In genomic region chr1:42033786-42034185, GRCm38 (mm10) we compare ENCODE assay signal across 15 mouse cellular contexts.
DNase-seq lines count a peak whose midpoint lies in the region.
"Had no signal": no experiment of that assay in that cellular context is flagged by ENCODE, and none has a peak within 500 bp of the region (broad histone marks: within the 10 kb centered on the region; RNA-seq: fewer than 3 reads in every experiment).

No protein-coding gene starts in this region.

- DNase-seq in cerebellum, postnatal 10 days, result peak; percentile 56 to 68
- DNase-seq in cerebellum, adult 8-10 months, result no peak
- DNase-seq in cerebellum, postnatal 14 days, result peak; percentile 54 to 73
- no peak for DNase-seq in cerebellum, adult 9-10 months
- peak; percentile 15 to 39 for DNase-seq in cerebellum, postnatal 25 days
- no peak for DNase-seq in cerebellum, adult 18-20 months
- DNase-seq: adrenal gland, adult 2 months; adrenal gland, adult 8-10 months; adrenal gland, postnatal 10 days; adrenal gland, postnatal 14 days; adrenal gland, postnatal 25 days; adrenal gland, postnatal 36 days; B cell, adult 2 months; cerebellum, adult 11 months; cerebellum, adult 11-12 months had no signal

Comparison
In these comparisons a context has a peak if more than half of its experiments do, and no peak if none do; other contexts are left out.
1. DNase-seq: peak in cerebellum, postnatal 10 days (2 of 2), cerebellum, postnatal 14 days (2 of 2) and cerebellum, postnatal 25 days (2 of 2); none in cerebellum, adult 8-10 months (single experiment), cerebellum, adult 9-10 months (single experiment) and cerebellum, adult 18-20 months (0 of 2).